Mouse (Mus musculus) macrophage (primary cell): Measurements from ENCODE around the gene Fancl. TPM values are rescaled to one million over a fixed set of nuclear protein-coding genes. Genes with fewer than 3 reads are reported as not detected.
"Not testable (repeated sequence)": the region's sequence is repeated elsewhere in the genome, so short reads cannot be mapped to it uniquely, and the experiment has no call there.

Experiments
- H3K27ac ChIP-seq: fragments of 350-480 bp; formaldehyde crosslinking; 2 replicates; pipeline ENCODE4 v1.9.0; 2021
- H3K36me3 ChIP-seq: fragments of 350-480 bp; formaldehyde crosslinking; 2 replicates; pipeline ENCODE4 v1.9.0; 2021; ENCODE audit errors: inconsistent target
- H3K4me3 ChIP-seq: fragments of 350-480 bp; formaldehyde crosslinking; 2 replicates; pipeline ENCODE4 v1.9.0; 2021; ENCODE audit errors: inconsistent target
- H3K79me2 ChIP-seq: fragments of 350-480 bp; formaldehyde crosslinking; 2 replicates; pipeline ENCODE4 v1.9.0; 2021; ENCODE audit errors: inconsistent target
- WGBS: methylation state at CpG from one replicate; pipeline ENCODE4 v1.1.7; 2026; ENCODE audit warnings: inconsistent platforms; ENCODE audit not compliant: missing documents; 5-methylcytosine and 5-hydroxymethylcytosine counted together
- polyA plus RNA-seq: library from polyadenylated mRNA; stranded (reverse); fragments of 250-400 nt; gene quantifications from 3 replicates; pipeline ENCODE4 v1.2.4, GENCODE M21; 2018; ENCODE audit warnings: inconsistent platforms
- total RNA-seq, 78 experiments: library from RNA; depleted of rRNA; stranded (reverse); fragments of 250-400 nt; gene quantifications; 1 replicate in 9 of 78; 2 replicates in 24 of 78; 3 replicates in 43 of 78; 4 replicates in 2 of 78; pipeline ENCODE4 v1.2.4; 2018; ENCODE audit warnings: inconsistent platforms in 56 of 78

The Fancl gene
- 10 to 100 TPM in 16 of 26 experiments, 1 to 10 TPM in 10; 3.5 to 33.7 (median 11.5) TPM for total RNA-seq (2018; cell fraction: chromatin; rRNA removed)
- total RNA-seq (2018; cell fraction: cytosol; rRNA removed), result 1 to 10 TPM; 3.7 to 7.6 (median 5.3) TPM
- 10 to 100 TPM in 6 of 26 experiments, 1 to 10 TPM in 20; 2.8 to 12.5 (median 5.2) TPM for total RNA-seq (2018; cell fraction: nucleus; rRNA removed)
- 3.9 to 9.7 TPM (median 5.5 TPM) in 3 replicates for polyA plus RNA-seq

- Histone ChIP-seq H3K36me3 (no peaks in the 10 kb centered on the region), H3K4me3 (peak within 1 kb of the TSS; percentile 60), H3K79me2 (peaks cover 5% of the 10 kb centered on the region; the same call in 1 of the 2 replicates), H3K27ac (peak within 1 kb of the TSS; percentile 91)
- WGBS, result 93% methylated on average over 2 of the region's 2 CpGs
Measured at GRCm38 (mm10) chr11:26385971-26386370, at the start of gene Fancl. TSS of gene Fancl (plus strand) at chr11:26386135.

- Histone ChIP-seq H3K36me3 (no peaks in the 10 kb centered on the region), H3K79me2 (no peaks in the 10 kb centered on the region), H3K27ac (no peak overlapping the region), H3K4me3 (no peak overlapping the region)
- 46% methylated on average over 3 of the region's 3 CpGs for whole genome bisulfite sequencing
Measured at GRCm38 (mm10) chr11:26336848-26337247, 49.1 kb upstream of the Fancl start.

GRCm38 (mm10) chr11:26370176-26370575, 15.8 kb upstream of the Fancl start:
- 91% methylated on average over 2 of the region's 2 CpGs for WGBS
- H3K27ac ChIP-seq, H3K79me2 ChIP-seq, H3K4me3 ChIP-seq, H3K36me3 ChIP-seq: not testable (repeated sequence)

GRCm38 (mm10) chr11:26371980-26372379, 14.0 kb upstream of the Fancl start:
- WGBS, result 44% methylated on average over 1 of the region's 1 CpGs
- H3K79me2 ChIP-seq, H3K4me3 ChIP-seq, H3K27ac ChIP-seq, H3K36me3 ChIP-seq: not testable (repeated sequence)

- no peaks in the 10 kb centered on the region for H3K79me2 ChIP-seq
- no peaks in the 10 kb centered on the region for H3K36me3 ChIP-seq
- H3K4me3 ChIP-seq, result no peak overlapping the region
- H3K27ac ChIP-seq, result no peak overlapping the region
- 75% methylated on average over 2 of the region's 2 CpGs for WGBS
Measured at GRCm38 (mm10) chr11:26374132-26374531, 11.8 kb upstream of the Fancl start.

- Histone ChIP-seq H3K27ac (no peak overlapping the region), H3K36me3 (no peaks in the 10 kb centered on the region), H3K4me3 (no peak overlapping the region), H3K79me2 (no peaks in the 10 kb centered on the region)
- 84% methylated on average over 2 of the region's 2 CpGs for WGBS
Measured at GRCm38 (mm10) chr11:26378074-26378473, 7.9 kb upstream of the Fancl start.

GRCm38 (mm10) chr11:26381499-26381898, 4.4 kb upstream of the Fancl start:
- Histone ChIP-seq H3K36me3 (no peaks in the 10 kb centered on the region), H3K27ac (no peak overlapping the region), H3K79me2 (no peaks in the 10 kb centered on the region), H3K4me3 (no peak overlapping the region)
- 85% methylated on average over 6 of the region's 6 CpGs for WGBS

- H3K27ac ChIP-seq, result peak overlapping the region; percentile 91
- H3K4me3 ChIP-seq, result peak overlapping the region; percentile 60
- H3K36me3 ChIP-seq, result no peaks in the 10 kb centered on the region
- H3K79me2 ChIP-seq, result peaks cover 5% of the 10 kb centered on the region; the same call in 1 of the 2 replicates
- 95% methylated on average over 2 of the region's 2 CpGs for WGBS
Measured at GRCm38 (mm10) chr11:26386678-26387077, 743 bp downstream of the Fancl start.

GRCm38 (mm10) chr11:26387087-26387611, 1.2 kb downstream of the Fancl start:
- peak overlapping the region; percentile 60 for H3K4me3 ChIP-seq
- H3K27ac ChIP-seq, result peak overlapping the region; percentile 91
- no peaks in the 10 kb centered on the region for H3K36me3 ChIP-seq
- H3K79me2 ChIP-seq, result peaks cover 8% of the 10 kb centered on the region; the same call in 1 of the 2 replicates
- under 1% methylated on average over 42 of the region's 42 CpGs for WGBS

- Histone ChIP-seq H3K27ac (no peak overlapping the region), H3K79me2 (peaks cover 6% of the 10 kb centered on the region; the same call in 1 of the 2 replicates), H3K4me3 (no peak overlapping the region), H3K36me3 (no peaks in the 10 kb centered on the region)
- 87% methylated on average over 3 of the region's 3 CpGs for WGBS
Measured at GRCm38 (mm10) chr11:26395561-26395960, 9.6 kb downstream of the Fancl start.

- H3K36me3 ChIP-seq, result no peaks in the 10 kb centered on the region
- 100% methylated on average over 3 of the region's 3 CpGs for WGBS
Measured at GRCm38 (mm10) chr11:26412972-26413371, 27.0 kb downstream of the Fancl start.

GRCm38 (mm10) chr11:26421472-26421871, 35.5 kb downstream of the Fancl start:
- Histone ChIP-seq H3K36me3 (no peaks in the 10 kb centered on the region), H3K27ac (no peak overlapping the region), H3K79me2 (no peaks in the 10 kb centered on the region), H3K4me3 (no peak overlapping the region)
- 93% methylated on average over 2 of the region's 2 CpGs for WGBS

More at GRCm38 (mm10) chr11:26412972-26413371, 27.0 kb downstream of the Fancl start:
- Histone ChIP-seq H3K4me3 (no peak overlapping the region), H3K27ac (no peak overlapping the region), H3K79me2 (no peaks in the 10 kb centered on the region)

GRCm38 (mm10) chr11:26434229-26434628, 48.3 kb downstream of the Fancl start:
- Histone ChIP-seq H3K79me2 (no peaks in the 10 kb centered on the region), H3K36me3 (no peaks in the 10 kb centered on the region), H3K27ac (no peak overlapping the region), H3K4me3 (no peak overlapping the region)

GRCm38 (mm10) chr11:26437818-26438217, 51.9 kb downstream of the Fancl start:
- no peaks in the 10 kb centered on the region for H3K36me3 ChIP-seq
- no peak overlapping the region for H3K27ac ChIP-seq
- no peak overlapping the region for H3K4me3 ChIP-seq
- no peaks in the 10 kb centered on the region for H3K79me2 ChIP-seq
- 86% methylated on average over 13 of the region's 13 CpGs for WGBS

- Histone ChIP-seq H3K36me3 (no peaks in the 10 kb centered on the region), H3K79me2 (no peaks in the 10 kb centered on the region), H3K4me3 (no peak overlapping the region), H3K27ac (no peak overlapping the region)
- 100% methylated on average over 1 of the region's 1 CpGs for WGBS
Measured at GRCm38 (mm10) chr11:26441121-26441520, 55.2 kb downstream of the Fancl start.

GRCm38 (mm10) chr11:26444374-26444773, 58.4 kb downstream of the Fancl start:
- no peak overlapping the region for H3K4me3 ChIP-seq
- H3K79me2 ChIP-seq, result no peaks in the 10 kb centered on the region
- no peaks in the 10 kb centered on the region for H3K36me3 ChIP-seq
- H3K27ac ChIP-seq, result no peak overlapping the region
